Mouse (Mus musculus): Measurements from ENCODE around the gene Rhbdl1. TPM values are rescaled to one million over a fixed set of nuclear protein-coding genes. Genes with fewer than 3 reads are reported as not detected.
A peak's percentile ranks its signal among the peaks of the same experiment; 100 is the strongest.

The Rhbdl1 gene
- total and polyA plus RNA-seq, 2 experiments: 0.74 to 5.5 TPM

DNA sequence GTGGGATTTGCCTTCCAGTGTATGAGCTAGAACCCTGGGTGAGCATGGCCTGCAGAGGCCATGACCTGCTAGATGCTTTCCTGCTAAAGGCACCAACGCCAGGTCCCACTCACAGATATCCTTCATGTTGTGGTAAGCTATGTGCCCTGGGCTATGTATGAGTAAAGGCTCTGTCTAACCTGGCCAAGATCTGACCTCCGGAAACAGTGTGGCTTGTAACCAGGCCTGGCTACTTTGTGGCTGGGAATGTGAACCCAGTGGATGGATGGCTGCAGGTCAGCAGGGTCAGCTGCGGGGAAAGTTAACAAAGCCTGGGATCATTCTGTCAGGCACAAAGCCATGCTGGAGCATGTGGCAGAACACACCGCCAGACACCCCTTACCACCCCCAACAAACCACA lies 44.6 kb upstream of the Rhbdl1 start:
- Histone ChIP-seq H3K27ac (replicated peaks; ENCODE audit: insufficient read depth, low read depth, low read length) (peak overlapping the region; percentile 15; the same call in 1 of the 2 replicates), H3K4me3 (ENCODE audit: insufficient read depth, low read depth, low read length) (no peak overlapping the region), H3K27me3 (ENCODE audit: control insufficient read depth, insufficient read depth, low read length) (no peaks in the 10 kb centered on the region), H3K36me3 (ENCODE audit: control insufficient read depth, insufficient read depth, low read length) (peaks cover 4% of the 10 kb centered on the region; the same call in 1 of the 2 replicates), H3K4me1 (ENCODE audit: control insufficient read depth, insufficient read depth, low read length) (peaks cover 26% of the 10 kb centered on the region), H3K79me2 (ENCODE audit: control insufficient read depth, insufficient read depth, low read length) (peaks cover 6% of the 10 kb centered on the region; the same call in 1 of the 2 replicates), H3K9ac (ENCODE audit: low read depth, low read length) (no peak overlapping the region)
- TF ChIP-seq POLR2A (IDR thresholded peaks at IDR 0.05; ENCODE audit: extremely low read depth, insufficient read depth, low read length): no peak
- TF ChIP-seq CTCF (IDR thresholded peaks at IDR 0.05; ENCODE audit: low read depth, low read length): no peak
- peak; percentile 49 for DNase-seq (ENCODE audit: extremely low read depth, low read depth, low spot score)
- 28% methylated on average over 4 of the region's 4 CpGs for WGBS

DNA sequence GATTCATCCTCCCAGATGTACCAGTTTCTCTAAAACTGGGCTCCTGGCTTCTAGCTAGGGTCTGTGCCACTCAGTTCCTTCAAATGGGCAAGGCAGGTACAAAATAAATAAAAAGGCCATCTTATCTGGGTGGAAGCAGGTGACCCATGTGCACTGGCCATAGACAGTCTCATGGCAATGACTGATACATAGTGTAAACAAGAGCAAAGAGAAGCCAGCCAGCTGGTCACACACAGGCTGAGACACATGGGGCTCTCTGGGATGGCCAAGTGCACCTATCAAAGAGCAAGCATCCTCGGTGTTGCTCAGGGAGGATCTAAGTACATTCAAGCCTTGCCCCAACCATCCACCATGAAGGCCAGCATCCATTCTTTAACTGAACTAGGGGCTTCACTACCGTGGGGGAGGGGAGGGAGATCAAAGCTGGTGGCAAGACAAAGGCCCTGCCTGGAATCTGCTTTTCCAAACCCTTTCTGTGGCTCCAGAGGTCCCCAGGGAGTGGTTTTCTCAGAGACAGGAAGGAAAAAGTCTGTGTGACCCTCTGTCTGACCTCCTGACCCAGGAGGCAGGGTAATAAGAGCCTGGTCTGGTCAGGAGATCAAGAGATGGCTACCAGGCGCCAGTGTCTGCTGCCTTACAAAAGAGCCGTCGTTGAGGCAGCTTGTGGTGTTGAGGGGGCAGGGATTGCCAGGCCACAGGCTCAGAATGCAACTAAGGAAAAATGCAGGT lies 44.0 kb upstream of the Rhbdl1 start:
- peaks cover 4% of the 10 kb centered on the region; the same call in 1 of the 2 replicates for H3K36me3 ChIP-seq (ENCODE audit: control insufficient read depth, insufficient read depth, low read length)
- TF ChIP-seq CTCF (IDR thresholded peaks at IDR 0.05; ENCODE audit: low read depth, low read length): no peak
- no peak for TF ChIP-seq POLR2A (IDR thresholded peaks at IDR 0.05; ENCODE audit: extremely low read depth, insufficient read depth, low read length)
- H3K79me2 ChIP-seq (ENCODE audit: control insufficient read depth, insufficient read depth, low read length): peaks cover 6% of the 10 kb centered on the region; the same call in 1 of the 2 replicates
- H3K9ac ChIP-seq (ENCODE audit: low read depth, low read length): no peak overlapping the region
- WGBS: 11% methylated on average over 5 of the region's 5 CpGs
- H3K27ac ChIP-seq (replicated peaks; ENCODE audit: insufficient read depth, low read depth, low read length): peak overlapping the region; percentile 15
- no peaks in the 10 kb centered on the region for H3K27me3 ChIP-seq (ENCODE audit: control insufficient read depth, insufficient read depth, low read length)
- DNase-seq (ENCODE audit: extremely low read depth, low read depth, low spot score): peak; percentile 79
- H3K4me3 ChIP-seq (ENCODE audit: insufficient read depth, low read depth, low read length): no peak overlapping the region
- peaks cover 22% of the 10 kb centered on the region for H3K4me1 ChIP-seq (ENCODE audit: control insufficient read depth, insufficient read depth, low read length)

DNA sequence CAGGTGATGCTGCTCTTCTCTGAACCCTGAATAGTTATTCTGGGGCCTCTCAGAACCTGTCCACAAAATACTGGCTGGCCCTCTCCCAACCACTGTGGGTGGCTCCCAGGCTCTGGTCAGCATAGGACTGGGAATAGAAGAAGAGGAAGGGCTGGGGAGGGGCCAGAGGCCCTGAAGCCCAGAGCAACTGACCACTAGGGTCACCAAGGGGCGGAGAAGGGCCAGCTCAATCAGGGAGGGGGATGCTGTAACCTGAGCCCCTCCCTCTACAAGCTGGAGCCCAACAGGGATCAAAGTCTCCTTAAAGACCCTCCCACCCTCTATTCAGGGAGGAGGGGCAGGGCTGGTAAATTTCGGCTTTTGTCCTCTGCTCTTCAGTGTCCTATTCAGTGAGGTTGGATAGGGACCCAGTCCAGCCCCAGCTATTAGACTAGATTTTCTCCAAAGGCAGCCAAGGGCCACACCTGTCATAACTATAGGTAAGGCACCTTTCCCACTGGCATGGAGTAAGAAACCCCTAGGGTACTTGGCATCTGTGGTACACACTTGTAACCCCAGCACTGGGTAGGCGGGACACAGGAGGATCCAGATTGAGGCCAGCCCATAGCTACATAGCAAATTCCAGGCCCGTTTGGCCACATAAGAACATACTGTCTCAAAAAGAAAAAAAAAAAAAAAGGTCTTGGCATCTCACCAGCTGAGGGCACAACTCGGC lies 43.3 kb upstream of the Rhbdl1 start, which contains the start of gene Wfikkn1:
Wfikkn1 (minus strand) TSS at position 663 of the 715 bp plus-strand sequence.
- peaks cover 9% of the 10 kb centered on the region; the same call in 1 of the 2 replicates for H3K79me2 ChIP-seq (ENCODE audit: control insufficient read depth, insufficient read depth, low read length)
- H3K4me1 ChIP-seq (ENCODE audit: control insufficient read depth, insufficient read depth, low read length): peaks cover 19% of the 10 kb centered on the region
- H3K27me3 ChIP-seq (ENCODE audit: control insufficient read depth, insufficient read depth, low read length): no peaks in the 10 kb centered on the region
- TF ChIP-seq POLR2A (IDR thresholded peaks at IDR 0.05; ENCODE audit: extremely low read depth, insufficient read depth, low read length) (no peak), CTCF (IDR thresholded peaks at IDR 0.05; ENCODE audit: low read depth, low read length) (no peak)
- H3K4me3 ChIP-seq (ENCODE audit: insufficient read depth, low read depth, low read length): no peak within 1 kb of the TSS
- DNase-seq (ENCODE audit: extremely low read depth, low read depth, low spot score): no peak
- peaks cover 4% of the 10 kb centered on the region; the same call in 1 of the 2 replicates for H3K36me3 ChIP-seq (ENCODE audit: control insufficient read depth, insufficient read depth, low read length)
- WGBS: 27% methylated on average over 5 of the region's 5 CpGs
- H3K27ac ChIP-seq (replicated peaks; ENCODE audit: insufficient read depth, low read depth, low read length): peak within 1 kb of the TSS; percentile 15
- H3K9ac ChIP-seq (ENCODE audit: low read depth, low read length): no peak within 1 kb of the TSS

DNA sequence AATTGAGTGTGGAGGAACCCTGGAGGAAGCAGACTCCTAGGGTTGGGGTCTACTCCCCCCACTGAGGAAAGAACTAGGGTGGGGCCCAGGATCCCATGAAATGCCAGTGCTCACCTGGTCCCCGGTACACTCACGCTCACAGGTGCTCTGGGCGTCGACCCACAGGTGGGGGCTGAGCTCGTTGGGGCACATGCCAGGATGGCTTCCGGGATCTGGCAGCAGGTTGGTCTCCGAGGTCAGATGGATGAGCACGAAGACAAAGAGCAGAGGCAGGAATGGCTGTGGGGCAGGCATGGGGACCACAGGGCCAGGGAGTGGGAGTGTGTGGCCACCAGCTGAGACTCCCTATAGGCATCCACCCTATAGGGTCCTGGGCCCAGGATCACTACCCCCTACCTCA lies 42.7 kb upstream of the Rhbdl1 start:
- peaks cover 4% of the 10 kb centered on the region; the same call in 1 of the 2 replicates for H3K36me3 ChIP-seq (ENCODE audit: control insufficient read depth, insufficient read depth, low read length)
- peaks cover 19% of the 10 kb centered on the region for H3K4me1 ChIP-seq (ENCODE audit: control insufficient read depth, insufficient read depth, low read length)
- TF ChIP-seq POLR2A (IDR thresholded peaks at IDR 0.05; ENCODE audit: extremely low read depth, insufficient read depth, low read length) (no peak), CTCF (IDR thresholded peaks at IDR 0.05; ENCODE audit: low read depth, low read length) (no peak)
- 75% methylated on average over 8 of the region's 8 CpGs for WGBS
- H3K9ac ChIP-seq (ENCODE audit: low read depth, low read length): no peak overlapping the region
- H3K79me2 ChIP-seq (ENCODE audit: control insufficient read depth, insufficient read depth, low read length): peaks cover 9% of the 10 kb centered on the region; the same call in 1 of the 2 replicates
- no peak overlapping the region for H3K27ac ChIP-seq (replicated peaks; ENCODE audit: insufficient read depth, low read depth, low read length)
- no peak overlapping the region for H3K4me3 ChIP-seq (ENCODE audit: insufficient read depth, low read depth, low read length)
- no peak for DNase-seq (ENCODE audit: extremely low read depth, low read depth, low spot score)
- no peaks in the 10 kb centered on the region for H3K27me3 ChIP-seq (ENCODE audit: control insufficient read depth, insufficient read depth, low read length)

DNA sequence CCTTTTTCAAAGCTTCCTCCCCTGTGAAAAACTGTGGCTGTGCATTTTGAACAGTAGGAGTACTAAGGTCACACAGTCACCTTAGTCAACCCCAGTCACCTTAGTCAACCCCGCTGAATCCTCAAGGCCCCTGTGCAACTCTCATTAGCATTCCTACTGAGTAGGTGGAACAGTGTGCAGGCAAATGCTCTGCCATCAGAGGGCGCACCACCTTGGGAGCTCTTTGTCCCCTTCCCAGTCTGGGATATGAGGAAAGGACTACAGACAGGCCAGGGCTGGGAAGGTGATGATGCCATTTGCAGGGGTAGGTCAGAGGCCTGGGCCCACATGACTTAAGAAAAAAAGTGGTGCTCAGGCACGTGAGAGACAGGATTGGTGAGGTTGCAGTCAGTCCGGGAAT lies 42.2 kb upstream of the Rhbdl1 start:
- no peak for TF ChIP-seq POLR2A (IDR thresholded peaks at IDR 0.05; ENCODE audit: extremely low read depth, insufficient read depth, low read length)
- TF ChIP-seq CTCF (IDR thresholded peaks at IDR 0.05; ENCODE audit: low read depth, low read length): peak; percentile 73
- Histone ChIP-seq H3K27me3 (ENCODE audit: control insufficient read depth, insufficient read depth, low read length) (no peaks in the 10 kb centered on the region), H3K27ac (replicated peaks; ENCODE audit: insufficient read depth, low read depth, low read length) (no peak overlapping the region), H3K36me3 (ENCODE audit: control insufficient read depth, insufficient read depth, low read length) (peaks cover 4% of the 10 kb centered on the region; the same call in 1 of the 2 replicates), H3K4me3 (ENCODE audit: insufficient read depth, low read depth, low read length) (no peak overlapping the region), H3K9ac (ENCODE audit: low read depth, low read length) (no peak overlapping the region), H3K79me2 (ENCODE audit: control insufficient read depth, insufficient read depth, low read length) (peaks cover 9% of the 10 kb centered on the region; the same call in 1 of the 2 replicates), H3K4me1 (ENCODE audit: control insufficient read depth, insufficient read depth, low read length) (peaks cover 20% of the 10 kb centered on the region)
- WGBS: 66% methylated on average over 4 of the region's 4 CpGs
- DNase-seq (ENCODE audit: extremely low read depth, low read depth, low spot score): peak; percentile 62

Measured in liver, adult 2 months (tissue).